Mouse (Mus musculus): ENCODE results near the gene Neurog1. TPM values are rescaled to one million over a fixed set of nuclear protein-coding genes. Genes with fewer than 3 reads are reported as not detected.

Neurog1 gene
- 36.5 and 39.9 TPM in 2 replicates for polyA plus RNA-seq (2016; fragmentation: Nextera tagmentation; extraction: Ambion mirVana)

DNA sequence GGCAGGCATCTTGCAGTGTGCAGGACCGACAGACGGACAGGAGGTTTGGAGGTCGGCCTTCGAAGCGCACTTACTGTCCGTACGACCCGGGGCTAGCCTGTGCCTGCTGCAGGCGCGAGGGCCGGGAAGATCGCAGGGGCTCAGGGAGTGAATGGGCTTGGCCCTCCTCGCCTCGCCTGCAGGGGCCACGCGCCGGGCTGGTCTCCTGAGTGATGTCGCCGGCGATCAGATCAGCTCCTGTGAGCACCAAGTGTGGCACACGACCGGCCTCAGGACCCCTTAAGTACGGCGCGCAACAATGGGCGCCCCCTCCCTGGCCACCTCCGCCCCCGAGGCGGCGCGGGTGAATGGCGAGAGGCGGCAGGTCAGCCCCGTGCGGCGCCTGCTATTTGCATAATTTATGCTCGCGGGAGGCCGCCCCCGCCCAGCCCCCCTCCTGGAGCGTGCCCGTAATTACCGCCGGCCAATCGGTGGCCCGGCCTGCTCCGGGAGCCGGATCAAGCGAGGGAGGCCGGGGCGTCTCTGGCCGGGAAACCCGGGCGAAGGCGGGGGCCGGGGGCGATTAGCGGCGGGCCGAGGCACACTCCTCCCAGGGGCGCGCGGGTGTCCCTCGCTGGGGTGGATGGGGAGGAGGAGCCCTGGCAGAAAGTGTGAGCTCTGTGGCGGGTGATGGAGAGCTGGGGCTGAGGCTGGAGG is at the start of gene Neurog1:
TSS of gene Neurog1 (minus strand) at position 240 of the 696 bp plus-strand sequence.
- ATAC-seq (ENCODE audit: low FRiP score, low read depth), result peak; percentile 66
- Histone ChIP-seq H3K4me3 (peak within 1 kb of the TSS; percentile 32), H3K27me3 (replicated peaks) (peaks cover 97% of the 10 kb centered on the region), H3K9me3 (no peaks in the 10 kb centered on the region), H3K27ac (peak within 1 kb of the TSS; percentile 46; the same call in 1 of the 2 replicates), H3K4me2 (replicated peaks) (peak within 1 kb of the TSS; percentile 63), H3K36me3 (no peaks in the 10 kb centered on the region), H3K9ac (peak within 1 kb of the TSS; percentile 49), H3K4me1 (peaks cover 56% of the 10 kb centered on the region)
- WGBS, result under 1% methylated on average over 65 of the region's 65 CpGs

DNA sequence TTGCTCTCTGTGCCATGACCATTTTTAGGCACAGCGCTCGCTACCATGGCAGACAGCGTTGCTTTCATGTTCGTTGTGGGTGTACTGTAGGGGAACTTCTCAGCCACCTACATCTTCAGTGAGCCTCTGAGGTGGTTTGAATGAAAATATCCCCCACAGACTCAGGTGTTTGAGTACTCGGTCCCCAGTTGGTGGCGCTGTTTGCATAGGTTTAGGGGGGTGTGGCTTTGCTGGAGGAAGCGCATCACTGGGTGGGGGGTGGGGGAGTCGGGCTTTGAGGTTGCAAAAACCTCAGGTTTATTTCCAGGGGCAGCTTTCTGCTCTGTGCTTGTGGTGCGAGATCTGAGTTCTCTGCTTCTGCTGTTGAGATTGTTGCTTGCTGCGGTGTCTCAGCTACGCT is 47.4 kb upstream of the Neurog1 start:
- 92% methylated on average over 11 of the region's 11 CpGs for WGBS
- ATAC-seq (ENCODE audit: low FRiP score, low read depth), result no peak
- peaks cover 35% of the 10 kb centered on the region for H3K27me3 ChIP-seq (replicated peaks)

DNA sequence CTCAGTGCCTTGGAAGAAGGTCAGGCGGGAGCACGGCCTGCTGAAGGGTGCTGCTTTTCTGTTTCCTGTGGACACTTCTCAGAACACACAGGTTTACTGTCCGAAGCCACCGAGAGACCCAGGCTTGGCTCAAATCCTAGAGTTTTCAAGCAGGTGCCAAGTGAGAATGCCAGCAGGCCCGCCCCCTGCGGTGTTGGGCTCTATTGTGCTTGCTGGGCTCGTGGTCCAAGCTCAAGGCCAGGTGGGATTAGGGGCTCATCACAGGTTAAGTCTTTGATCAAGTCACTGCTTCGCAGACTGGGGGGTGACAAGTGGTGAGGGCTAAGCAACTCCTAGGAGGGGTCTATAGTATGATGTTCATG is 44.7 kb upstream of the Neurog1 start:
- Histone ChIP-seq H3K4me1 (peaks cover 19% of the 10 kb centered on the region), H3K36me3 (no peaks in the 10 kb centered on the region), H3K4me3 (peak overlapping the region; percentile 44), H3K27me3 (replicated peaks) (peaks cover 58% of the 10 kb centered on the region), H3K9me3 (no peaks in the 10 kb centered on the region), H3K4me2 (replicated peaks) (peak overlapping the region; percentile 88), H3K27ac (no peak overlapping the region), H3K9ac (peak overlapping the region; percentile 47; the same call in 1 of the 2 replicates)
- no peak for ATAC-seq (ENCODE audit: low FRiP score, low read depth)
- 7% methylated on average over 8 of the region's 8 CpGs for WGBS

More for the DNA sequence above, 47.4 kb upstream of the Neurog1 start:
- H3K4me1 ChIP-seq, result peaks cover 19% of the 10 kb centered on the region
- H3K9me3 ChIP-seq, result 0 out of 2 replicates have a peak, but pooled peaks cover 3% of the 10 kb centered on the region
- no peak overlapping the region for H3K4me2 ChIP-seq (replicated peaks)
- no peaks in the 10 kb centered on the region for H3K36me3 ChIP-seq
- H3K4me3 ChIP-seq, result no peak overlapping the region
- H3K9ac ChIP-seq, result no peak overlapping the region
- H3K27ac ChIP-seq, result no peak overlapping the region

DNA sequence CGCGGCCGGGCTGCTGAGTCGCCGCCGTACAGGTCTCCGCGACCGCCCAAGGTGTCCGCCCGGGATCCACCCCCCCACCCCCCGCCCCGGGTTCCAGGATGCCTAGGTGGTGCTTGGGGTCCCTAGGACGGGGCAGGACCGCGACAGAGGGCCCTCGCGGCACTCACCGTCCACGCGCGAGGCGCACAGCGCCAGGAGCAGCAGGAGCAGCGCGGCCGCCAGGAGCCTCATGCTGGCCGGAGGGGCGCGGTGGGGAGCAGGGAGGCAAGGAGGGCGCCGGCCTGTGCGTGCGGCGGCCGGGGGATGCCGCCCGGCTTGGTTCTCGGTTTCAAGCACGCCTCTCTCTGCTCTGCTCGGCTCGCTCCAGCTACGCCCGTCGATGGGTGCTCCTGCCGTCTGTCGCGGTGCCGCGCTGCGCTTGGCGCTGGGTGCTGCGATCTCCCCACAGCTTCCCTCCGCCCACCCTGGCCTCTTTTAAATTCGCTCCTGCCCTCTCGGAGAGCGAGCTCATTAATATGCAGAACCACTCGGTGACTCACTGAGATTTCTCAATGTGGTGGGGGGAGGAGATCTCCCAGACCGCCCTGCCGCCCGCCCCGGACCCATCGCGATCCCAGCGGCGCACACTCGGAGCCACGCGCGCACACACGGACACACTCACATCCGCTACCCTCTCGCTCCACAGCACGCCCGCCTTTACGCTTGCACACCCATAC is 44.1 kb upstream of the Neurog1 start, which contains the start of gene Cxcl14:
TSS of gene Cxcl14 (minus strand) at position 609 of the 716 bp plus-strand sequence.
- peak within 1 kb of the TSS; percentile 44 for H3K4me3 ChIP-seq
- peak within 1 kb of the TSS; percentile 88 for H3K4me2 ChIP-seq (replicated peaks)
- peak within 1 kb of the TSS; percentile 47 for H3K9ac ChIP-seq
- H3K9me3 ChIP-seq, result no peaks in the 10 kb centered on the region
- ATAC-seq (ENCODE audit: low FRiP score, low read depth), result peak; percentile 61; the same call in 1 of the 2 replicates
- no peak within 1 kb of the TSS for H3K27ac ChIP-seq
- peaks cover 19% of the 10 kb centered on the region for H3K4me1 ChIP-seq
- WGBS, result 1% methylated on average over 75 of the region's 76 CpGs
- no peaks in the 10 kb centered on the region for H3K36me3 ChIP-seq
- peaks cover 58% of the 10 kb centered on the region for H3K27me3 ChIP-seq (replicated peaks)

DNA sequence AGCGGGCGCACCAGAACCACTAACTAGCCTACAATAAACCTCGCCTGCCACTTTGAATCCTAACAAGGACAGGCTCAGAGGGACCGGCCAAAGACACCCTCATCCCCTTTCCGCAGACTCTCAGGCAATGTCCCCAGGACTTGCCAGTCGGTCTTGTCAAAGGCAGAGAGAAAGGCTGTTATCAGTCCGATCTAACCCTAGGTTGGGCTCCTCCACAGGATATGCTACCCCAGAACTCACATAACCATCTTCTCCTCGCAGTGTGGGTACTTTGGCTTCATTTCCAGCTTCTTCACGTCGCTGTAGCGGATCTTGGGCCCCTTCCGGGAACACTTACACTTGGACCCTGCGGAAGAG is 43.6 kb upstream of the Neurog1 start:
- Histone ChIP-seq H3K36me3 (no peaks in the 10 kb centered on the region), H3K27me3 (replicated peaks) (peaks cover 62% of the 10 kb centered on the region), H3K27ac (no peak overlapping the region), H3K9me3 (no peaks in the 10 kb centered on the region), H3K4me1 (peaks cover 19% of the 10 kb centered on the region), H3K9ac (peak overlapping the region; percentile 47; the same call in 1 of the 2 replicates), H3K4me2 (replicated peaks) (peak overlapping the region; percentile 88), H3K4me3 (peak overlapping the region; percentile 44)
- no peak for ATAC-seq (ENCODE audit: low FRiP score, low read depth)
- 5% methylated on average over 13 of the region's 13 CpGs for WGBS

DNA sequence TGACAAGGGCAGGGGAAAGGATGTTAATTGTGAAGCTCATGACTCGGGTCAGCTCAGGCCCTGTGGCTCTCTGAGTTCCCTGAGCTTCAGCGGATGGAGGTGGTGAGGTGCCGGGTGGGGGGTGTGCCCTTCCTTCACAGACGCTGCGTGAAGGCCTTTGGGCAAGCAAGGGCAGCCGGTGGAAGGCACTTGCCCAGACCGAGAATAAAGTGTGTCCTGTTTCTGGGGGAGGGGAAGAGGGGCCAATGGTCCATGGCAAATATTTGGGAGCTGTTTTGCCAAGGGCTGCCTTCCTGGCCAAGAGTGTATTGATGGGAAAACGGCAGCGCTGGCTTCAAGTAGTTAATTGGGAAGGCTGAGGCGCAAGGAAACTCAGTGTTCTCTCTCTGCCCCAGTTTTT is 42.9 kb upstream of the Neurog1 start:
- Histone ChIP-seq H3K4me3 (no peak overlapping the region), H3K27me3 (replicated peaks) (peaks cover 64% of the 10 kb centered on the region), H3K36me3 (no peaks in the 10 kb centered on the region), H3K9ac (no peak overlapping the region), H3K4me1 (peaks cover 19% of the 10 kb centered on the region), H3K9me3 (no peaks in the 10 kb centered on the region), H3K4me2 (replicated peaks) (peak overlapping the region; percentile 88), H3K27ac (no peak overlapping the region)
- ATAC-seq (ENCODE audit: low FRiP score, low read depth), result no peak
- WGBS, result 2% methylated on average over 10 of the region's 10 CpGs

DNA sequence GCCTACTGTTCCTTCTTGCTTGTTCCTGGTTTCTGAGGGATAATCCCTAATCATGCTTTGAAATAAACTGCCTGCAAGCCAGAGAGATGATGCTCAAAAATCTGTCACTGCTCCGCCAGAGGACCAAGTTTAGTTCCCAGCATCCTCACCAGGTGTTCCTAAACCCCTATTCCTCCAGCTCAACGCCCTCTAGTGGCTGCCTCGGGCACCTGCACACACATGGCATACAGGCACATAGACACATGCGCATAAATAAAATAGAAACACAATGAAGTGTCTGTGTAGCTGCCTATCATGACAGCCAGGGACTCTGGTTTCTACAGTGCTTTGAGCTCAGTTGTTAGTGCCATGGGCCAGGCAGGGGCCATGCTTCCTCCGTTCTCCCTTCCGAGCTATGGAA is 38.0 kb upstream of the Neurog1 start:
- H3K9me3 ChIP-seq, result no peaks in the 10 kb centered on the region
- peaks cover 40% of the 10 kb centered on the region for H3K27me3 ChIP-seq (replicated peaks)
- no peak overlapping the region for H3K4me2 ChIP-seq (replicated peaks)
- no peak overlapping the region for H3K27ac ChIP-seq
- no peak overlapping the region for H3K4me3 ChIP-seq
- H3K4me1 ChIP-seq, result peaks cover 2% of the 10 kb centered on the region; the same call in 1 of the 2 replicates
- 83% methylated on average over 6 of the region's 6 CpGs for WGBS
- no peak overlapping the region for H3K9ac ChIP-seq
- no peaks in the 10 kb centered on the region for H3K36me3 ChIP-seq
- no peak for ATAC-seq (ENCODE audit: low FRiP score, low read depth)

DNA sequence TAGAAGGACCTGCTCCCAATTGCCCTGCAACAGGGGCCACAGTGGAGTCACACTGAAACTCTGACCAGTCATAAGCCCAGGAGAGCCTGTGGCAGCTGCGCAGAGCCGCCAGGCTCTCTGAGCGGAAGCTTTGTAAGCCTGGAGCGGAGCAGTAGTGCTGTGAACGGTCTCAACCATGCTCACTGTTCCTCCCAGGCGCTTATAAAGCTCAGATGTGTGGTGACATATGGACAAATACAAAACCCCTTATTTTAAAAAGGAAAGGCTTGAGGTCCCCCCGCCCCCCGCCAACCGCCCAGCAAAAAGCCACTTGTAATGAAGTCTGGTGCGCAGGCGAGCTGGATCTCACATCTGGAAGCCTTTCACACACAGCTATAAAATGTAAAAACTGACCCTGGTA is 37.3 kb upstream of the Neurog1 start:
- no peak overlapping the region for H3K4me3 ChIP-seq
- 64% methylated on average over 11 of the region's 11 CpGs for WGBS
- no peaks in the 10 kb centered on the region for H3K4me1 ChIP-seq
- ATAC-seq (ENCODE audit: low FRiP score, low read depth), result no peak
- H3K27ac ChIP-seq, result no peak overlapping the region
- 0 out of 2 replicates have a peak overlapping the region, but pooled peaks have one; percentile 12 for H3K4me2 ChIP-seq (replicated peaks)
- no peaks in the 10 kb centered on the region for H3K9me3 ChIP-seq
- no peak overlapping the region for H3K9ac ChIP-seq
- H3K36me3 ChIP-seq, result no peaks in the 10 kb centered on the region
- peaks cover 32% of the 10 kb centered on the region for H3K27me3 ChIP-seq (replicated peaks)

DNA sequence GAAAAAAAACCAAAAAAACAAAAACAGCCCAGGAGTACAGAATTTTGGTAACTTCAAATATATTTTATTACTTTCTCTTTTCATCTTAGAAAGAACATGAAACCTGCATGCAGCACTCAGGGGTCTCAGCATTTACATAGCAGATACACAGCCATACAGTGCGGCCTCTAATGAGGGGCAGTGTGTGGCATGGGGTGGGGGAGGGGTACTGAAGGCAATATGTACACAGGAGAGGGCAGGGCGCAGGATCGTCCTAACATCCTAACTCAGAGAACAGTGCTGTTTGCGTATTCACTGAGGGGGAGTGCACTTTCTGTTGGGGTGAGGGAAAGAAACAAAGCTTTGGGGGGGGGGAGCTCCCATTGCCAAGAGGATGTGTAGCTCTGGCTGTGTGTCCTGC is 36.6 kb upstream of the Neurog1 start:
- no peak overlapping the region for H3K9ac ChIP-seq
- no peak overlapping the region for H3K4me2 ChIP-seq (replicated peaks)
- WGBS, result 42% methylated on average over 4 of the region's 4 CpGs
- H3K27me3 ChIP-seq (replicated peaks), result peaks cover 26% of the 10 kb centered on the region
- no peaks in the 10 kb centered on the region for H3K36me3 ChIP-seq
- H3K4me1 ChIP-seq, result no peaks in the 10 kb centered on the region
- H3K9me3 ChIP-seq, result no peaks in the 10 kb centered on the region
- ATAC-seq (ENCODE audit: low FRiP score, low read depth), result no peak
- H3K4me3 ChIP-seq, result no peak overlapping the region
- H3K27ac ChIP-seq, result no peak overlapping the region

DNA sequence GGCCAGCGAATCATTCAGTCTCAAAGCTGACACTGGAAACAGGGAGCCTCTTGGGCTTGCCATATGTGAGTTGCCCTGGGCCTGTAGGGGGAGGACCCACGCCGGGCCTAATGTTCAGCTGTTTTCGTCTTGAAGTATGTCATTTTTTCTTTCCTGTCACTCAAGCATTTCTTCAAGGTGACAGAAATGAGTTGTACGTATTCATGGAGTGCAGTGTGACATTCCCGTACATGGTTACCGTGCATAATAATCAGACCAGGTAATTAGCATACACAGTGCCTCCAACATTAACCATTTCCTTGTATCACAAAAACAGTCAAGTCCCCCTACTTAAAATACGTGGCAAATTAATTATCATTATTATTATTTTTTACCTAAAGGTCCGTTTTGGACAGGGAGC is 35.1 kb upstream of the Neurog1 start:
- no peak overlapping the region for H3K4me2 ChIP-seq (replicated peaks)
- peaks cover 11% of the 10 kb centered on the region for H3K27me3 ChIP-seq (replicated peaks)
- no peaks in the 10 kb centered on the region for H3K4me1 ChIP-seq
- H3K4me3 ChIP-seq, result no peak overlapping the region
- no peaks in the 10 kb centered on the region for H3K9me3 ChIP-seq
- WGBS, result 71% methylated on average over 9 of the region's 9 CpGs
- H3K27ac ChIP-seq, result no peak overlapping the region
- H3K36me3 ChIP-seq, result no peaks in the 10 kb centered on the region
- no peak overlapping the region for H3K9ac ChIP-seq
- ATAC-seq (ENCODE audit: low FRiP score, low read depth), result no peak

DNA sequence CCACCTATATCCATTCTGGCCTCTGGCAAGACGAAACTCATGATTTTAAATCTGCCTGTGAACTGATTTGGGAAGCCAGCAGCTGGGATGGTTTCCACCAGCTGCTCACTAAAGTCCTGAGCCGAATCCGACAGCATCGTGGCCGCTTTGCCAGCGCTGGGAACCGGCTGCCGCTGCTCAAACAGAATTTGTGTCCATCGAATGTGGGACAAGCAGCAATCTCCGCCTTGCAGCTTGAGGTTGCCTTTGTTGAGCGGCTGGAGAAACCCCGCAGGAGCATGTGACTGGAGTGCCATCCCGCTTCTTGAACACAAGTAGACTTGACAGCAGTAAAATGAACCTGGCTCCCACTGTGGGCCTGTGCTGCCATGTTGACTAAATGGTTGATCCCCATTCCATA is 31.4 kb upstream of the Neurog1 start:
- no peaks in the 10 kb centered on the region for H3K9me3 ChIP-seq
- H3K4me2 ChIP-seq (replicated peaks), result no peak overlapping the region
- H3K36me3 ChIP-seq, result no peaks in the 10 kb centered on the region
- H3K4me1 ChIP-seq, result no peaks in the 10 kb centered on the region
- WGBS, result 89% methylated on average over 13 of the region's 13 CpGs
- no peak overlapping the region for H3K27ac ChIP-seq
- H3K4me3 ChIP-seq, result no peak overlapping the region
- H3K27me3 ChIP-seq (replicated peaks), result 0 out of 2 replicates have a peak, but pooled peaks cover 6% of the 10 kb centered on the region
- no peak overlapping the region for H3K9ac ChIP-seq
- no peak for ATAC-seq (ENCODE audit: low FRiP score, low read depth)

DNA sequence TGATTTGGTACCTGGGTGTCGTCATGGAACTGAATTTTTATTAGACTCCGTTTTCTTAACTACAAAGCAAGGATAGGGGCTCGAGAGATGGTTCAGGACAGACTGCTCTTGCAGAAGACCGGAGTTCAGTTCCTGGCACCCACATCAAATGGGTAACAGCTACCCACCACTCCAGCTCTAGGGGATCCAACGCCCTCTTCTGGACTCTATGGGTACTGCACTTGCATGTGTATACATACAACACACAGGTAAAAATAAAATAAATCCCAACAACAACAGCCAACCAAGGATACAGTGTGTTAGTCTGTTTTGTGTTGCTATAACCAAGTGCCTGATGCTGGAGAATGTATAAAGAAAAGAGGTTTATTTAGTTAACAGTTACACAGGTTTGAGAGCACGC is 28.4 kb upstream of the Neurog1 start:
- H3K27me3 ChIP-seq (replicated peaks), result 0 out of 2 replicates have a peak, but pooled peaks cover 3% of the 10 kb centered on the region
- no peak overlapping the region for H3K27ac ChIP-seq
- H3K4me1 ChIP-seq, result no peaks in the 10 kb centered on the region
- no peak overlapping the region for H3K4me3 ChIP-seq
- no peak overlapping the region for H3K9ac ChIP-seq
- H3K4me2 ChIP-seq (replicated peaks), result no peak overlapping the region
- 78% methylated on average over 6 of the region's 6 CpGs for WGBS
- ATAC-seq (ENCODE audit: low FRiP score, low read depth), result no peak
- H3K36me3 ChIP-seq, result no peaks in the 10 kb centered on the region
- H3K9me3 ChIP-seq, result no peaks in the 10 kb centered on the region
